Mouse (Mus musculus): ENCODE results near the gene Coa5.

Coa5 gene

DNA sequence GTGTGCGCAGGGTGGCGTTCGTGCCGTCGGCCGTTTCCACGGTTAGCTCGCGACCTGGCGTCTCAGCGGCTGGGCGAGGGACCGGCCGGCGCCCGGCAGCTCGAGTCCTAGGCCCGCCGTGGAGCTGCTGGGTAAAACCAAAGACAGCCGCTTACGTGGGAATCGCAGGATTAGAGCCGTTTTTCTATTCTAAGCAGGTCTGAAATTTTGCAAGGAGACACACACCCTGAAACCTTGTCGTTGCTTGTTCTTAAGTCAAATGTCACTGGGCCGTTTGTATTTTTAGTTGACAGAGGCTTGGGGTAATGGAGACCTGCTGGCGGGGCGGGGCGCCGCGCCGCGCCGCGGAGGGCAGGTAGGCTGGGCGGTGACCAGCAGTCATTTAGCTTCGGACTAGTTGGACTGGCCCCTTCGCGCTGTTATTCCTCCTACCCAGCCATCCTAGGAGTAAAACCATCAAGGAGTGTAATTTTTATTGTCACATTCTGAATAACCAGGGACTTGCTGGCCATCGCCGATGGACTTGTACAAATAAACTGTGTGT is 466 bp upstream of the Coa5 start:
- in situ Hi-C loops (cut with MboI) = no loop called here

DNA sequence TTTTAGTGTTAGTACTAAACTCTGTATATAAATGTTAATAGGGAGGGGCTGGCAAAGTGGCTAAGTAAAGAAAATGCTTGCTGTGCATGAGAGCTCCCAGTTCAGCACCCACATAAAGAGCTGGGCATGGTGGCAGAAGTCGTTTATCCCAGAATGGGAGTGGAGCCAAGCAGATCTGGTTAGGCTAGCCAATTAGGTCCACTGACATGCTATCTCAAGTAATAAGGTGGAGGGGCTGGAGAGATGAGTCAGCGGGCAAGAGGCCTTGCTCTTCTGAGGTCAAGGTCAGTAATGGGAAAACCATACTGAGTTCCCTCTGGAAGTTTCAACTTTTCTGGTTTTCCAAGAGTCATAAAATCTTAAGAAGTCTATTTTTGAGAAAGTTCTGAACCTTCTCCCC is 992 bp downstream of the Coa5 start:
- in situ Hi-C loops (cut with MboI) = no loop called here

DNA sequence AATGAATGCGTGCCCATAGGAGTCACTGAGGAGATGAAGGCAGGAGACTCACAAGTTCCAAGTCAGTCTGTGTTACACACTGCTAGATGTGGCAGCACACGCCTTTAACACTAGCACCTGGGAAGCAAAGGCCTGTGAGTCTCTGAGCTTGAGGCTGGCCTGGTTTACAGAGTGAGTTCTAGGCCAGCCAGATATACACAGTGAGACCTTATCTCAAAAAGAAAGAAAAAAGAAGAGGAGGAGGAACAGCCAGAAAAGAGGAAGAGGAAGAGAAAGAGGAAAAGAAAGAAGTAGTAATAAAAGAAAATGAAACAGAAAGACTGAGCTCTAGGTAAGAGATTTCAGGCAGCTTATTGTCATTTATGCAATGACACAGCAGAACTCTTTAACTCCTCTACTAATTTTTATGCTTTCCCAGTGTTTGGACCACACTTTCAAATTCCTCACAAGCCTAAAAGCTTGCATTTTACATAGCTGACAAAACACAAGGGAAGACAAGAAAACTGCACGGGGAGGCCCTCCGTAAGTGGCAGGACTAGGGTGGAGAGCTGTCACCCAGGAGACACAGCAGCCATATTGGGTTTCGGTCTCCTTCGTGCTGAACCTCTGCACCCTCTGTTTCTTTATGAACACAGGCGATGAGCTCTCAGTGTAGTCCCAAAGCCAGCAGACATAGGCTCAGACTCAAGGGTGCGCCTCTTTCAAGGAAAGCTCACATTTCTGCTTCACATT is 2.6 kb downstream of the Coa5 start:
- in situ Hi-C loops (cut with MboI) = no loop called here

DNA sequence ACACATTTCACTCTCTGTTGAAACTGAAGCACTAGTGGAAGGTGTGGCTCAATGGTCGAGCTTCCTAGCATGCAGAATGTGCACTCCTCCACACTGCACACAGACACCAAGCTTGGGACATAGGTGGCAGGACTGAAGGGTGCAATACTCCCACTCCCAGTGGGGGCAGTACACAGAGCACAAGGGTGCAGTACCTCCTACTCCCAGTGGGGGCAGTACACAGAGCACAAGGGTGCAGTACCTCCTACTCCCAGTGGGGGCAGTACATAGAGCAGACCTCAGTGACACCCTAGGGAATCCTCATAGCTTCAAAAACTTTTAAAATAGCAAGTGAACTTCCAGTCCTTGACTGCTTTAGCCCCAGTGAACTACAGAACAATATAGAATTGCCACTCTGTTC is 10.5 kb downstream of the Coa5 start:
- in situ Hi-C loops (cut with MboI) = no loop called here

DNA sequence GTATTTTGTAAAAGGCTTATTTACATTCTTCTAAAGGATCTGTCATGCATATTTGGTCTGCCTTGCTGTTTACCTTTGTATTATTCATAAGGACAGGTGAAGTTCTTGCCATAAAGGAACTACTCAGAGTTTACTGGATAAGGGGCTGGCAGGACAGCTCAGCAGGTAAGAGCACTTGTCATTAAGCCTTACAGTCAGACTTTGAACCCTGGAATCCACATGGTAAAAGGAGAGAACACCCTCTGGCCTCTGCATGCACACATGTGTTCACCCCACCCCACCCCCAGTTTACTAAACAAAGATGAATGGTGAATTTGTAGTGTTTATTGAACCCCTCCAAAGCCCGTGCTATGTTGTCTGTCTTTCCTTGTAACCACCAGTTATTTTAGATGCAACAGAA is 14.5 kb downstream of the Coa5 start:
- in situ Hi-C loops (cut with MboI) = no loop called here

DNA sequence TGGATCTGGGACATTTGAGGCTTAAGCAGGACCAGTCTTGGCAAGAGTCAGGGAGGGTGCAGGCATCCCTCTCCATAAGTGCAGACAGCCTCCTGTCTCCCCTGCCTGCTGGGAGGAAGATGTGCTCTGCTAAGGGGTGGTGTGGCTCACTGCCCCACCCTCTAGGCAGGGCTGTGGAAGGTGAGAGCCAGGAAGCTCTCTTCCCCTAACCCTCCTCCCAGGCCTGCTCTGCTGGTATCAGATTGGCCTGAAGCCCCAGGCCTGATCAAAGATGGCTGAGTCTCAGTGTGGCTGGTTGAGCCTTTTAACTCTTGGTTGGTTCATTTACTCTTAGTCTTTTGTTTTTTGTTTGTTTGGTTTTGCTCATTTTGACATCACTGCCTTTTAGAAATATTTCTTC is 20.3 kb downstream of the Coa5 start:
- in situ Hi-C loops (cut with MboI) = no loop called here

DNA sequence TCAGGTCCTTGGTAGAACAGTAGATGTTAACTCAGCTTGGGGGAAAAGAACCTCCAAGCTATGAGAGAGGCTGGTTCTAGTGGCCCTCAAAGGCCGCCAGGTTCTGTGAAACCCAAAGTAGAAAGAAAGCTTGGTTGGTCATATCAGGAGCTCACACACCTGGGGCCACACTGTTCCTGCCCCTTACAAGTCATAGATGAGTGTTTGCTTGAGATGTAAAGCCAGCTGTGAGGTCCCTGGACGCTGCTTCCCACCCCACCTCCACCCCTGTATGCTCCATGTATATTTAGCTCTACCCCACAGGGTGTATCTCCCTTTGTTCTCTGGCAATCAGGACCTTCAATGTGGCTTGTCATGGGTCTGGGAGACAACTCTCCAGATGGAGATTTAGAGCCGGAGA is 21.2 kb downstream of the Coa5 start:
- in situ Hi-C loops (cut with MboI) = no loop called here

DNA sequence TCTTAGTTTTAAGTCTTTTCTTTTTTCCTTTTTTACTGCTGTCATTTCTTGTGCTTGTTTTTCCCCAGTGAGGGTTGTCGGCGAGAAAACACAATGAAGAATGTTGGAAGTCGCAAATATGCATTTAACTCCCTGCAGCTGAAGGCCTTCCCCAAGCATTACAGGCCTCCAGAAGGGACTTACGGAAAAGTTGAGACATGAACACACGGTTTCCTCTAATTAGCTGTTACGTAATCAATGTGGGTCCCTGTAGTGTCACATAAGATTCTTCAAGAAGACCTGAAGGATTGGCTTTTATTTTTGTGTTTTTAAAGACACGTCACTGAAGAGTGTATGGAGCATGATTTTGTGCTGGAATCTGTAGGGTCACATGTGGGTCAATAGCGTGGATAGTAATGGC is 21.8 kb downstream of the Coa5 start:
- in situ Hi-C loops (cut with MboI) = no loop called here

DNA sequence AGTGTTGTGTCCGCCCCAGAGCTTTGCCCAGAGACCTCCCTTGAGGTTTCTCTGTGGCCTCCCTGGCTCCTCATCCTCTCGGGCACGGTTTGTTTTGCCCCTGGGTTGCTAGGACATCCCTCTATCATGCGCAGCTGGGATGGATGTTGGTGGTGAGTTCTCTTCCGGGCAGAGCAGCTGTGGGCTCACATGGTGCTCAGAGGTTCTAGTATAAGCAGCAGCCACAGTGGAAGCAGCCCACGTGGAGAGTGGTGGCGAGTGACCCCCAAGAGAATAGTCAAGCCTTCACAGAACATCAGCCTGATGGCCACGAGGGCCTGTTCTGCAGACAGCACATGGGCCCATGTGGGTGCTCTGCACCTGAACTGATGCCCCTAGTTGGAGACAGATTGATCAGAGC is 22.7 kb downstream of the Coa5 start:
- in situ Hi-C loops (cut with MboI) = no loop called here

DNA sequence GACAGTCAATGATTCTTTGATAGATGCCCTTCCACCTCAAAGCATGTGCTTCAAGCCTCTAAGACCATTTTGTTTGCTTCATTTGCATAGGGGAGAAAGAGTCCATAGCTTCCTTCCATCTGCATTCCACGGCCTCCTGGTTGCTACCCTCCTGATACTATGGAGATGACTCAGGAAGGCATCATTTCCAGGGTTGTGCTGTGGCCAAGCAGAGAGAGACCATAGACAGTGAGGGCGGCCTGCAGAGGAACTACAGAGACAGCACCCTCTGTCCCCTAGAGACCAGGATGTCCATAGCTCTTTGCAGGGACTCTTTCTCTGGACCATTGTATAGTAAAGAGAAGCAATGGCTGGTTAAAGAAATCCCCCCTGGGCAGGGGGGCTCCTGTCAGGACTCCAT is 24.8 kb downstream of the Coa5 start:
- in situ Hi-C loops (cut with MboI) = no loop called here

DNA sequence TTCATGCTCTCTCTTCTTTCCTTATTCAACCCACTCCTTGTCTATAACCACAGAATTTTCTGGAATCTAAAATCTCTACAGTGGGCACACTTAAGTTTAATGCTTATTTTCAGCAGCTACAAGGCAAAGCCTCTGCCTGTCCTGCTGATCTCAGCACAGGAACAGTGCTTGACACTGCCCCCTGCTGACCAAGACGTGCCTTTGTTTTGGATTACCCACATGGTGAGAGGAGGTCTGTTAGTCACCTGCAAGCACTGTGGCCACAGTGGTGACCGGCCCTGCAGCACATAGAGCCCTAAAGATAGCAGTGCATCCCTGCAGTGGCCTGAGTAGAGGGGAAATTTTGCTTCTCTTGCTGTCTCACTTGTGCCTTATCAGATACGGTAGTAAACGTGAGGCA is 28.2 kb downstream of the Coa5 start:
- in situ Hi-C loops (cut with MboI) = loop anchor here (5.0 kb wide), 1 partner anchor 129 kb away; no protein-coding TSS in a partner anchor

DNA sequence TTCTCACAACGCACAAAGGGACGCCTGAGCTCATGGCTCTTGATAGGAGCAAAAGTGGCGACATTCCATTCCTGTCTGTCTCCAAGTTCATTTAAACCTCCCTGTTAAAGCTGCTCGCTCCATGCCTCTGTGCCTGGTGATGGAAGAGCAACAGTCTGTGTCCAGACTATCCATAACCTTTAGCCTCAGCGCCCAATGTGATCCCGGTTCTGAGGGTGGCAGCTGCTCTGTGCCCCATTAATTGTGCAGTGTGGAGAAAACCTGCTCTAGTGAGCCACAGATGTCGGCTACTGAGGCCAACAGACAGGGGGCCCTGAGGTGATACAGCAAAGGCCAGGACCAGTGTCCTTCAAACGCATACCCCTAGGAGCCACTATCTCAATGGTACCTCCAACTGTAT is 30.2 kb downstream of the Coa5 start:
- in situ Hi-C loops (cut with MboI) = loop anchor here (5.0 kb wide), 1 partner anchor 127 kb away; no protein-coding TSS in a partner anchor

DNA sequence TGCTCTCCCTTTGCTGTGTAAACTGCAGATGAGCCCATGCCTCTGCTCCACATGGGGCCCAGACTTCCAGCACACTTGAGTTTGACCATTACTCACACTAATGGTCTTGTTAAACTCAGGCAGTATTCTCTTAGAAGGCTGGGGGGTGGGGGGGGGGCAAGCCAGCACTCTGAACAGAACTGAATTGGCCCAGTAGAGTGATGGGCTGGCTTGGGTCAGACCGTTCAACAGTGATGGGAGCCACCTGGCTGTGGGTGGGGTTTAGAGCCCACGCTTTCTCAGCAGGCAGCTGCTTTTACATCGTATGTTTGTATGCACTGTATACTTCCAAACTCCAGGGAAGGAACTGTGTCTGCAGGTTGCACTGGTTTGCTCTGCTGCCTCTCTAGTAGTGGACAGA is 30.9 kb downstream of the Coa5 start:
- in situ Hi-C loops (cut with MboI) = no loop called here

DNA sequence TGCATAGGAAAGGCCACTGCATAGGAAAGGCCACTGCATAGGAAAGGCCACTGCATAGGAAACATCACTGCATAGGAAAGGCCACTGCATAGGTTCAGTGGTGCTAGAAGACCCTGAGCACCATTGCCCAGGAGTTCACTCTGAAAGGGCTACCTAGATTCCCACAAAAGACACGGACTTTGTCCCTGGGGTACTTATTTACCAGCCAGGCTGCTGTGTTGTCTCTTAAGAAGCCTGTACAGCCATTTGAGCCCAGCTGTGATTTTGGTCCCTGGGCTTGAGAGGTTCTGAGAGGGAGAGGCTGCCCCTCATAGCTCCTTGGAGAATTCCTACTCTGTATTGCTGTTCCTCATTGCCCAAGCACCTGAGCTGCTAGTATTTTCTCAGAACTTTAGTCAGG is 33.4 kb downstream of the Coa5 start:
- in situ Hi-C loops (cut with MboI) = no loop called here

DNA sequence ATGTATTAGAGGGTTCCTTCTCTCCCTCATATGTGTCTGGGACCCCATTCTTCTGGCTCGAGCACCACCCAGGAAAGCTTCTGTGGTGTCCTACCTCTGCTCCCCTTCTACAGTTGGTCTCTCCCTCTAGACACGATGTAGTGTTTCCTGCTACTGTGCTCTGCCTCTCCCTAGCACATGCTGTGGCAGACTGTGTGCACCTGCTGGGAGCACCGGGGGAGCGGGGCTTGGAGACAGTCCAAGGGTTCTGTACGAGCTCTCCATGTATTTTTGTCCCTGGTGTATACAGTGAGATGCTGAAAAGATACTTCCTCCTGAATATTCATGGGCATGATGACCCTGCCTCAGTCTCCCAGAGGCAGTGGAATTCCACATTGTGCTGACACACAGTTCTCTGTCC is 36.7 kb downstream of the Coa5 start:
- in situ Hi-C loops (cut with MboI) = no loop called here

DNA sequence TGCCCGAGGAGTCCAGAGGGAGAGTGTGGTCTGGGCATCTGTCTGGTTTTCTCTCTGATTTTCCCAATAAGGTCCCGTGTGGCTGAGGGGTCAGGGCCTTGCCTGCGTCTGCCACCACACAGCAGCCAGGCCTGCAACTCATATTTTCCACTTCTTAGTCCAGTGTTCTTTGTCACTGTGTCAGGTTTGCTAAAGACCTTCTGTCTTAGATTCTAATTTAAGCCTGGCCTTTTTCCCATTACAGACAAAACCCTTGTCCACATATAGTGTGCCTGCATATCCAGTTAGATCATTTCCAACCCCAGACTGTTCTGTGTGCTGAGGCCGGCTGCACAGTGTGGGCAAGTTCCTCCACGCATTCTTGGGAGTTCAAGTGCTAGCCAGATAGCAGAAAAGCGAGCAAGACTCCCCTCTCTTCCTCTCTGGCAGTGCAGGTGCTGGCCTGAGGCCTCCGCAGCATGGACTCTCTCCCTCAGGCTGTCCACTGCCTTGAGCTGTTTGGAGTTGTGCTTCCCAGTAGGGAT is 43.4 kb downstream of the Coa5 start:
- in situ Hi-C loops (cut with MboI) = no loop called here

DNA sequence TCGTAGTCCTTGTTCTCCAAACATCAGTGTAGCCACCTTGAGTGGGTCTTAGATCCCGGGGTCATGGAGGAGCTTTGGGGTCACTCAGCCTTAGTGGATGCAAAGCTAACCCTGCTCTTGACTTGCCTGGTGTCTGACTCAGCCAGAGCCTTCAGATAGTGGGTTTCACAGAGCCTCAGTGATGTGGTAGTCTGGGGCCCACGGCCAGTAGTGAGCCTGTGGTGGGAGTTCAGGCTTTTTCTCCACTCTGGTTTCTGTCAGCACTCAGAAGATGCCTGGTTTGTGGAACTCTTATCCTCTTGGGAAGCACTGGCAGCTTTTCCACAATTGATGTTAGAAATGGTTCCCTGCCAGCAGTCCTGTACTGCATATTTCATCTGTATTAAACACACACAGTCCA is 45.6 kb downstream of the Coa5 start:
- in situ Hi-C loops (cut with MboI) = no loop called here

DNA sequence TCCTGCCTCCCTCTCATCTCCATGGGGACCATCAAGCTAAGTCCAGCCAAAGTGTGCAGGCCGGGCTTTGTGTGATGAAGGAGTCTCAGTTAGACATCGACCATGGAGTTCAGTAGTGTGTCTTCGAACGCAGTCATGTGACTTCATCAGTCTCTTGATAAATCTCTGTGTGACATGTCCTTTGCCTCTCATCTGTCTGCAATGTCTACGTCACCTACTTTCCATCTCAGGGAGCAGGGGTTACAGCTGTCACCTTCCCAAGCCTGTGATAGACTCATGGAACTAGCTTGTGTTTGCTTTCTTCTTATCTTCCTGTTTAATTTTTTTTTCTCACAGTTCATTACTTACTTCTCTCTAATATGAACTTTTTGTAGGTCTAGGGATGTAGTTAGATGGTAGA is 49.0 kb downstream of the Coa5 start:
- in situ Hi-C loops (cut with MboI) = no loop called here

DNA sequence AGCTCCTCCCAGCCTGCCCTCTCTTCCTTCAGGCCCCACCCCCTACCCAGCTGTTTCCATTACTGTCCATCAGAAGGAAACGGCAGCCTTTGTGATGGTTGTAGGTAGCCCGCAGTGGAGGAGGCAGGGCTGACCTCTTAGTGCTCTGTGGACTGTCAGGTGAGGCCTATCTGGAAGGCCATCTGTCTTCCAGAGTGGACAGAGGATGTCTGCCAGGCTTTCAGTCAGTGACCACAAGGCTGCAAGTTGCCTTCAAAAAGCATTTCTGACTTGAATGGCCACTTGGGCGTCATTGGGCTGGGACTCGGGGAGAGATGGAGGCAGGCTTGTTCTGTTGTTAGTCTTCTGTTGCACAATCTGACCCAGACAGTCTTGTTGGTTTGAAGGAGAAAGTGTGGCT is 50.4 kb downstream of the Coa5 start:
- in situ Hi-C loops (cut with MboI) = no loop called here

DNA sequence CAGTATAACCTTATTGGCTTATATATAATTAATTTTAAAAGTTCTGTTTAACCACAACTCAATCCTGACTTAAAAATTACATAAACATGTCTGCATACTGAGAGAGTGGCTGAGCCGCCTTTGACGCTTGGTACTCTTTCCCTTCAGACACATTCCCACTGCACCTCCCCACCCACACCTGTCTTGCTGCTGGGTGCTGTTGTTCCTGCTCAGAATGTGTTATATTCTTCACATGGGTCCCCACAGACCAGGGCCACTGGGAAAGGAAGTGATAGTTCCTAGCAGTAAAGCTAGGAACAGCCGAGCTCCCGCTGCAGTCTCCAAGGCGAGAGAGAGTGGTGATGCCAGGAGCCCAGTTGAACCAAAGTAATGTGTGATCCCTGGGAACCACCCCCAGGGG is 51.8 kb downstream of the Coa5 start:
- in situ Hi-C loops (cut with MboI) = no loop called here

DNA sequence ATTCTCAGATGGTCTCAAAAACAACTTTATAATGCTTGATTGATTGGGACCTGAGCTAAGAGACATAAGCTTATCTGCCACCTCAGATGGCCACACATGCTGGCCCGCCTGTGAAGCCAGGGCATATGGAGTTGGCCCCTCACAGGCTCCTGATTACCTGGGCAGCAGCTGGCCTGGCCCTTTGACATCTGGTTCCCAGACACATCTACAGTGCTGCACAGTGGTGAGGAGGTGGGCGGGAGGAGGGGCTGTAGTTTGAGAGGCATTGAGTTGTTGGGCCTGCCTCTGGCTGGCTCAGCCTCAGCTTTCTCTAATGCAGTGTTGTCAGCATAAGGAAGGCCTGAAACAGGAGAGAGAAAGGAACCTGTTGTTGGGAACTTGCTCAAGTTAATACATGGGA is 53.2 kb downstream of the Coa5 start:
- in situ Hi-C loops (cut with MboI) = no loop called here

DNA sequence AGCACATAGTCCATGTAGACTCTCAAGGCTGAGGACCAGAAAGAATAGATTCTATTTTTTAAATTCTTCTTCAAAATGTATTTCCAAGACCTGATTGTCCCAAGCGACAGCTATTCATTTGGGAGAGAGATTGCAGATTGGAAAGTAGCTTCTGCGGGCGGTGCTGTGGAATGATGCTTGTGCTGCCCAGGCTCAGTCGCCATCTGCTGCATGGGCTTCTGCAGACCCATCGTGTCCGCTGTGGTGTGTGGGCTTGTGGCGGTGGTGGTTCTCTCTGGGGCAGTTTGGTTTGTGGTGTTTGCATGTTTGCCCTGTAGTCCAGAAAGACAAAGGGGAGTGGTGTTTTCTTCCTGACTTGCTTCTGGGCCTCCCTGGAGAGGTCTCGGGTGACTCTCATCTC is 53.7 kb downstream of the Coa5 start:
- in situ Hi-C loops (cut with MboI) = no loop called here

DNA sequence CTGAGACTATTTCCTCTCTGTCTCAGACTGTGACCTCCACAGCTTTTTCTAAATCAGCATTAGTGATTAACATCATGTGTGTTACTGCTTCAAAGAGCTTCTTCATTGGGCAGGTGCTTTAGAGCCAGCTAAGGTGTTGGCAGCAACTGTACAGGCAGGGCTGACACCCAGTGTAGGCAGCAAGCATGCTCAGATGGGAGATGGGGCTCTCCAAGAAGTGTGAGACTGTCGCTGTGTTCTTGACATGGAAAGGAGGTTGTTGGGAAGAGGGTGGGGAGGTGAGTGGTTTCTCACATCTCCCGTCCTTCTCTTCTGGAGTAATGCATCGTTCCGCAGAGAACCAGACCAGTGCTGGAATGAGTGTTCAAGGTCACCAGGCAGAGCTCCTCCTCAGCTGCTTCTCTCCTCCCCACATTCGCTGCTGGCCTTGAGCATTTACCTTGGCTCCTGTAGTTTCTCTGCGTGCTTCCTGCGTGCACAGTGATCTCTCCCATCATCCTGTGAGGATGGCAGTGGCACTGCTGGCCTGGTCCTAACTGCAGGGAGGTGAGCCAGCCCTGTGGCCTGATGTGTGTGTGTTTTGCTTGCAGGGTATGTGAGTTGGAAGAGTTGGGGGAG is 61.0 kb downstream of the Coa5 start:
- in situ Hi-C loops (cut with MboI) = no loop called here
